Mouse (Mus musculus) heart, postnatal 0 days (tissue): ENCODE data around the gene G6pc. TPM values are rescaled to one million over a fixed set of nuclear protein-coding genes. Genes with fewer than 3 reads are reported as not detected.

Experiments
- ATAC-seq: fragments of 200-750 bp; cut with Nextera tagmentation; 2 replicates; pipeline ENCODE4 v1.8.0; 2017; ENCODE audit warnings: low read depth, moderate number of reproducible peaks, moderate library complexity; ENCODE audit not compliant: insufficient read depth
- DNase-seq: peaks from one replicate; pipeline ENCODE4 v3.0.0-alpha.2; 2016; ENCODE audit warnings: low spot score
- H3K27ac ChIP-seq: fragments of 300-500 bp; sonication (generic); 2 replicates; pipeline ENCODE4 v1.5.1; 2014; ENCODE audit warnings: low read depth, mild to moderate bottlenecking
- H3K27me3 ChIP-seq: fragments of 300-500 bp; sonication (generic); 2 replicates; pipeline ENCODE4 v1.6.1; 2014; ENCODE audit warnings: low read length, mixed read lengths; ENCODE audit not compliant: control insufficient read depth, insufficient read depth
- H3K36me3 ChIP-seq: fragments of 300-500 bp; sonication (generic); replicated peaks from 2 replicates; pipeline ENCODE4 v1.6.1; 2014; ENCODE audit warnings: low read length, mixed read lengths; ENCODE audit not compliant: control insufficient read depth, insufficient read depth
- H3K4me1 ChIP-seq: fragments of 300-500 bp; sonication (generic); 2 replicates; pipeline ENCODE4 v1.6.1; 2014; ENCODE audit warnings: antibody characterized with exemption; ENCODE audit not compliant: control insufficient read depth, insufficient read depth
- H3K4me2 ChIP-seq: fragments of 300-500 bp; sonication (generic); 2 replicates; pipeline ENCODE4 v1.6.1; 2014; ENCODE audit warnings: low read depth, mild to moderate bottlenecking, low read length, moderate library complexity
- H3K4me3 ChIP-seq: fragments of 300-500 bp; sonication (generic); 2 replicates; pipeline ENCODE4 v1.5.1; 2014; ENCODE audit warnings: low read depth, low read length
- H3K9ac ChIP-seq: fragments of 300-500 bp; sonication (generic); replicated peaks from 2 replicates; pipeline ENCODE4 v1.6.1; 2014; ENCODE audit warnings: low read depth, low read length, mixed read lengths
- H3K9me3 ChIP-seq: fragments of 300-500 bp; sonication (generic); replicated peaks from 2 replicates; pipeline ENCODE4 v1.6.1; 2016; ENCODE audit warnings: low read length; ENCODE audit not compliant: control insufficient read depth
- CTCF ChIP-seq: IDR thresholded peaks from 2 replicates; pipeline ENCODE4 v1.5.1; 2016; ENCODE audit warnings: antibody characterized with exemption, control low read depth, low read depth
- EP300 ChIP-seq: IDR thresholded peaks from 2 replicates; pipeline ENCODE4 v1.6.1; 2016; ENCODE audit warnings: antibody characterized with exemption, low read depth
- WGBS: fragments of 180-500 bp; shearing (Covaris S2); extraction: QIAGEN DNeasy Blood & Tissue Kit; methylation state at CpG from one replicate; pipeline ENCODE4 v1.1.7; 2014; 5-methylcytosine and 5-hydroxymethylcytosine counted together
- polyA plus RNA-seq: library from polyadenylated mRNA; unstranded; fragments of >200 nt; fragmentation: Nextera tagmentation; extraction: Ambion mirVana; gene quantifications from 2 replicates; pipeline ENCODE4 v1.2.1, GENCODE M21; 2015
- total RNA-seq: library from RNA; depleted of rRNA; stranded (reverse); fragments of >200 nt; gene quantifications from 2 replicates; pipeline ENCODE4 v1.2.3, GENCODE M21; 2014; ENCODE audit warnings: low replicate concordance

G6pc gene
- total and polyA plus RNA-seq, 2 experiments from 2014 or later, result 0.05 TPM; not detected in 1

DNA sequence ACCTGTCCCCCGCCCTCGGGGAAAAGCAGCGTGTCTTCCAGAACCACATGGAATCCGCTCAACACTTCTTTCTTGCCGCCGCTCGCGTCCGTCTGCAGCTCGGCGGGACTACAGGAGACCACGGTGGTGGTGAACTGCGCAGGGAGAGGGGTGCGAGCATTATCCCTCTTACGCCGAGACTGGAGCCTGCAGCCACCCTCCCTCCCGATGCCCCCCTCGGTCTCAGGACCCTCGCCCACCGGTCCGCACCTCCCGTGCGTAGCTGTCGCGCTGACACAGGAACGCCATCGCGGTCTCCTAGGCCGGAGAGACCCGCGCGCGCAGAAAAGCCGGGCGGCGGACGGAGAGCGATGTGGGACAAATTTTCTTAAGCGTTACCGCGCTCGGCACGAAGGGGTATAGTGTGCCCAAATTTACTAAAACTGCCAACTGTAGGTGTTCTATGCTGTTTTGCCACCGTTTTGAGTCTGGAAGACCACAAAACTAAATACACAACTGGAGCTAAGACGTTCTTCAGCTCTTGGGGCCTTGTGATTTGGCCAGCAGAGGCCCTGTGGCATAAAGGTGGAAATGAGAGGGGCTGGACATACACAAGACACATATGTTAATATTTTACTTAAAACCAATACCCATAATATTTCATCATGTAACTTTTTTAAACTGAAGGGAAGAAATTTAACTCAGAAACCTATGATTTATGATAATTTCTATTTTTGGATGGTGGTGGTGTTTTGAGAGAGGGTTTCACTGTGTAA, 49.9 kb downstream of the G6pc start, which contains the start of gene Aarsd1:
Gene Aarsd1 (minus strand): TSS at position 515 of the 755 bp plus-strand sequence.
- TF ChIP-seq EP300, result no peak
- no peak for TF ChIP-seq CTCF
- Histone ChIP-seq H3K27ac (peak within 1 kb of the TSS; percentile 66), H3K27me3 (no peaks in the 10 kb centered on the region), H3K9me3 (no peaks in the 10 kb centered on the region), H3K4me1 (0 out of 2 replicates have a peak, but pooled peaks cover 8% of the 10 kb centered on the region), H3K9ac (peak within 1 kb of the TSS; percentile 85), H3K4me2 (peak within 1 kb of the TSS; percentile 80), H3K4me3 (peak within 1 kb of the TSS; percentile 88), H3K36me3 (peaks cover 16% of the 10 kb centered on the region)
- DNase-seq, result peak; percentile 66
- peak; percentile 82 for ATAC-seq
- WGBS, result under 1% methylated on average over 45 of the region's 45 CpGs

DNA sequence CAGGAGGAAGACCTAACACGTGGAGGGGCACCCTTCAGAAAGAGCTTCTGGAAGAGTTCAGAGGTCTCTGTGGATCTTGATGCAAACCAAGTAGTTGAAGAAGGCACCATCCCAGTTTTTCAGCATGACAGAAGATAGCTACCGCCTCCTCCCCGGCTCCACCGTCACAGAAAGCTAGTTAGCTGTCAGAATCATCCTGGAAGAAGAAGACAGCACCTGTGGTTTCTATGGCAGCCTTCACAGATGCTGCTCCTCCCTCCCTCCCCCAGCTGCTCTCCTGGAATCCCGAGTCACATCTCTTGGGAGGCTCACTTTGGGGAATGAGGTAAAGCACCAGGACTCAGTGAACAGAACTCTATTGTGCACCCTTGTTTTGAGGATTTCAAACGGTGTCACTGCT, 51.6 kb downstream of the G6pc start:
- Histone ChIP-seq H3K4me1 (0 out of 2 replicates have a peak, but pooled peaks cover 8% of the 10 kb centered on the region), H3K36me3 (peaks cover 12% of the 10 kb centered on the region; the same call in 1 of the 2 replicates), H3K27me3 (no peaks in the 10 kb centered on the region), H3K9ac (no peak overlapping the region), H3K27ac (no peak overlapping the region), H3K9me3 (no peaks in the 10 kb centered on the region), H3K4me3 (no peak overlapping the region), H3K4me2 (no peak overlapping the region)
- 59% methylated on average over 6 of the region's 6 CpGs for WGBS
- DNase-seq (no peak), ATAC-seq (no peak)
- TF ChIP-seq EP300, result no peak

DNA sequence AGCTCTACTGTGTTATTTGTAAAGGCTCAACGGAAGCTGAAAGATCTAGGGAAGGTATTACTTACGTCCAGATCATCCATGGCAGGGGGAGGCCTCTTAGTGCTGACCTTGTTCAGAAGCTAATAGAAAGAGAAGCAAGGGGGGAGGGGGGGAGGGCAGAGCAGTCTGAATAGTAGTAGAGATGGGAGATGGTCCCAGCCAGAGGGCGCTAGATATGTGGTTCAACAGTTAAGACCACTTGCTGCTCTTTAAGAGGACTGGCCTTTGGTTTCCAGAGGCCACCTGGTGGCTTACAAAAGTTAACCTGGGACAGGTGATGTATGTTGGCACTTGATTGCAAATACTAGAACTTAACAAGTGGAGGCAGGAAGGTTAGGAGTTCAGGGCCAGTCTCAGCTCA, 52.2 kb downstream of the G6pc start:
- peaks cover 12% of the 10 kb centered on the region; the same call in 1 of the 2 replicates for H3K36me3 ChIP-seq
- H3K27ac ChIP-seq, result no peak overlapping the region
- no peak for ATAC-seq
- H3K9ac ChIP-seq, result no peak overlapping the region
- WGBS, result 50% methylated on average over 3 of the region's 3 CpGs
- H3K9me3 ChIP-seq, result no peaks in the 10 kb centered on the region
- H3K27me3 ChIP-seq, result no peaks in the 10 kb centered on the region
- no peak overlapping the region for H3K4me3 ChIP-seq
- no peak for DNase-seq
- H3K4me1 ChIP-seq, result 0 out of 2 replicates have a peak, but pooled peaks cover 8% of the 10 kb centered on the region
- no peak overlapping the region for H3K4me2 ChIP-seq
- TF ChIP-seq CTCF (peak; percentile 25; the same call in 1 of the 2 replicates), EP300 (no peak)

DNA sequence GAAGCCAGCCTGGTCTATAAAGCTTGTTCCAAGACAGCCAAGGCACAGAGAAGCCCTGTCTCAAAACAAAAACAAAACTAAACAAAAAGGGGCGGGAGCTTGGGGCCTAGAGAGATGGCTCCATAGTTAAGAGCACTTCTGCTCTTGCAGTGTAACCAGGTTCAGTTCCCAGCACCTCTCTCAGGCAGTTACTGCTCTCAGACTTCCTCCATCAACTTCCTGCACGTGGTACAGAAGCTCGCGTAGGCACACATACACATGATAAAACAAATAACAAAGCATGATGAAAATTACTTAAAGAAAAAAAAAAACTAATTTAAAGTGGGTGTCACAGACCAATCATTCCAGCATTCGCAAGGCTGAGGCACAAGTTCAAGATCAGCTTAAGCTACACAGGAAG, 52.8 kb downstream of the G6pc start:
- no peak overlapping the region for H3K9ac ChIP-seq
- 0 out of 2 replicates have a peak, but pooled peaks cover 8% of the 10 kb centered on the region for H3K4me1 ChIP-seq
- no peak overlapping the region for H3K4me2 ChIP-seq
- TF ChIP-seq EP300, result no peak
- TF ChIP-seq CTCF, result no peak
- H3K27me3 ChIP-seq, result no peaks in the 10 kb centered on the region
- DNase-seq, result no peak
- no peaks in the 10 kb centered on the region for H3K9me3 ChIP-seq
- H3K4me3 ChIP-seq, result no peak overlapping the region
- 83% methylated on average over 5 of the region's 5 CpGs for WGBS
- no peak for ATAC-seq
- H3K36me3 ChIP-seq, result peaks cover 12% of the 10 kb centered on the region; the same call in 1 of the 2 replicates
- H3K27ac ChIP-seq, result no peak overlapping the region

DNA sequence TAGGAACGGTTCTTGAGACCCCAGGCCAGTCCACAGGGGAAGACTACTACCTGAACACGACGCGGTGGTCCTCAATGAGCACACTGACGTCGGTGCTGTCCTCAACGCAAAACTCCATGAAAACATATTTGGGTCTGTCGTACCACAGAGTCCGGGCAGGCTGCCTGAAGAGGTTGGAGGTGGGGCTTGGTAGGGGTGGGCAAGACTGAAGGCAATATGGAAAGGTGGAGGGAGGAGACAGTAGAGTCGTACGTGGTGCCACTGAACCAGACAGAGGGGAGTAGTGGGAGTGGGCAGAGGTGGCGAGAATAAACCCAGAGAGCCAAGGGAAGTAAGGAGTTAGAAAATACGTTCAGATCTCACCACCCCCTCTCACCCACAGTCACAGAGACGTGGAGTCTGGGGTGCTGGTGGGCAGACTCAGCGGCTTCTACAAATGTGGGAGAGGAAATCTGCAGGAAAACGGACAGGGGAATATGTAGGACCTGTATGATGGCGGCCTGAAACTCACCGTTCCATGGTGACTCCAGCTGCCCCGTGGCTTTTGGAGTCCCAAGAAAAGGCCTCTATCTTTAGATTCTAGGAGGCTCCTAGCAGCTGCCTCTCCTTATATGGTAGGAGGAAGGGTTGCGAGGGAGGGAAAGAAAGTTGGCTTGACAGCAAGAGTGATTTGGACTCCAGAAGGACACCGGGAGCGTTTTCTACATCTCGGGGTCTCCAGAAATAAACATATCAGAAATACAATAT, 56.9 kb downstream of the G6pc start, which contains the start of gene Gm27029:
Gene Gm27029 (minus strand): TSS at position 692 of the 747 bp plus-strand sequence.
- ATAC-seq, result peak; percentile 83

More for the DNA sequence above, 56.9 kb downstream of the G6pc start, which contains the start of gene Gm27029:
- Histone ChIP-seq H3K36me3 (peaks cover 12% of the 10 kb centered on the region; the same call in 1 of the 2 replicates), H3K4me2 (peak within 1 kb of the TSS; percentile 99), H3K4me3 (peak within 1 kb of the TSS; percentile 97), H3K27me3 (no peaks in the 10 kb centered on the region), H3K9me3 (no peaks in the 10 kb centered on the region), H3K9ac (peak within 1 kb of the TSS; percentile 88), H3K27ac (peak within 1 kb of the TSS; percentile 96), H3K4me1 (peaks cover 9% of the 10 kb centered on the region)
- peak; percentile 89 for DNase-seq
- under 1% methylated on average over 23 of the region's 23 CpGs for WGBS
- TF ChIP-seq CTCF (no peak), EP300 (no peak)
